Mouse (Mus musculus): Measurements from ENCODE around the gene Ggt7.
A peak's percentile ranks its signal among the peaks of the same experiment; 100 is the strongest.
"Not testable (repeated sequence)": the region's sequence is repeated elsewhere in the genome, so short reads cannot be mapped to it uniquely, and the experiment has no call there.

Gene Ggt7

DNA sequence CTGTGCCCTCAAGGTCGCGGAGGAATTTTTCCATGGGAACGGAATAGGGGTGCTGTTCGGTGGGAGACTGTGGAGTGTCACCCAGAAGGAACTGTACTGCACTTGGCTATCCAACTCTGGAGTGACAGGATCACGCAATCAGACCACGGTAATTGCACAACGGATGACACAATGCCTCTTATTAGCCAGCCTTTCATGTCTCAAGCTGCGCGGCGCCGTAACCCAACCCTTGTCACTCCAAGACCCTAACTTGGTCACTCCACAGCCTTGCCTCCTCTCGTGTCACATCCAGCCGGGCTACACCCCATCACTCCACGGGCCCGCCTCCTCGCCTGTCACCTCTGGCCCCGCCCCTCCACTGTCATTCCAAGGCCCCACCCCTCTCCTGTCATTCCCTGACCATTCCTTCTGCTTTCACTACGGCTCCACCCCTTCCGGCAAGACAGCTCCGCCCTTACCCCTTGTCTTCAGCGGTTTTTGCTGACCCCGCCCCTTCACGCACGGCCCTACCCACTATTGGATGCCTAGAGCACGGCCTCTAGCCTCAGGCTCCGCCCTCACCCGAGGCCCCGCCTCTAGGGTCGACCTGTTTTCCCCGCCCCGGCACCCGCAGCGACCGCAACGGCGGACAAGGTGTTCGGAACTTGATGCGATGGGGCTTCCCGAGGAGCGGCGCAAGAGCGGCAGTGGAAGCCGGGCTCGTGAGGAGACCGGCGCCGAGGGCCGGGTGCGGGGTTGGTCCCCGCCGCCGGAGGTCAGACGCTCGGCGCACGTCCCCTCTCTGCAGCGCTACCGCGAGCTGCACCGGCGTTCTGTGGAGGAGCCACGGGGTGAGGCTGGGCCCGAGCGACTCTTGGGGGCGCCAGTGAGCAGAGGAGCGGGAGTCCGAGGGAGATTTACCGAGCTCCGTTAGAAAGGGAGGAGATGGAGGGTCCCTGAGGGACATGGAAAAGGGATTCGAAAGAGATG is at the start of gene Ggt7, which contains the start of gene Acss2:
Ggt7 (minus strand) TSS at position 783 of the 969 bp plus-strand sequence.
Acss2 (plus strand) TSS at position 494 of the 969 bp plus-strand sequence.
- DNase-seq (ENCODE audit: low read depth, low spot score), result peak; percentile 91

DNA sequence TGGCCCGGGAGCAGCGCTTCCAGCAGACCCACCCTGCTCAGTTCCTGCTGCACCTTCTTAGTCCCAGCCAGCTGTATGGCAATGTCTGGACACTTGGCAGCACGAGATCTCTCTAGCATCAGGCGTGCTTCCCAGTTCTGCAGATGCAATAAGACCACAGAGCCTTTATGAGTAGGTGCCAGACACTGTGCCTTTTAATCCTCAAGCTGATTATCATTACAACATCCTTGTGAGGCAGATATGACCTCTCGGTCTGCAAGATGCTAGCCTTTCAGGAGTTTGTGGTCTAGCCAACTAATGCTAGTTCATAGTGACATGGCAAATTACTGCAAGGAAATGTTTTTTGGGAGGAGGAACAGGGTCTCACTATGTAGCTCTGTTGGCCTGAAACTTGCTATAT is 49.7 kb upstream of the Ggt7 start:
- DNase-seq (ENCODE audit: low read depth, low spot score), result no peak

DNA sequence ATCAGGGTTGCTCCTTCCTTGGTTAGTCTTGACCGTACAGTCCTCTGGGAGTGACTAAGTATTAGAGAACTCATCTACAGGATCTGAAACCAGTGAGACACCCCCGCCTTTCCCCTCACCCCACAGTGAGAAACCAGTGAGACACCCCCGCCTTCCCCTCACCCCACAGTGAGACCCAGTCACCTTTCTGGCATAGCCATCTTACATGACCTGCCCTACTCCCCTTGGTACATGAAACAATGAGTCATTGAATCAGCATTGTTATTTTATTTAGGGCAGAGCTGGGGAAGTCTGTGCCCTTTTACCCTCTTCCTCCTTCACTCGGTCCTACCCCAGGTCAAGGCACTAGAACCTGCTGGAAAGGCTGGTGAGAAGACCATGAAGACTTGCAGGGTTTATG is 44.9 kb upstream of the Ggt7 start:
- DNase-seq (ENCODE audit: low read depth, low spot score), result no peak

DNA sequence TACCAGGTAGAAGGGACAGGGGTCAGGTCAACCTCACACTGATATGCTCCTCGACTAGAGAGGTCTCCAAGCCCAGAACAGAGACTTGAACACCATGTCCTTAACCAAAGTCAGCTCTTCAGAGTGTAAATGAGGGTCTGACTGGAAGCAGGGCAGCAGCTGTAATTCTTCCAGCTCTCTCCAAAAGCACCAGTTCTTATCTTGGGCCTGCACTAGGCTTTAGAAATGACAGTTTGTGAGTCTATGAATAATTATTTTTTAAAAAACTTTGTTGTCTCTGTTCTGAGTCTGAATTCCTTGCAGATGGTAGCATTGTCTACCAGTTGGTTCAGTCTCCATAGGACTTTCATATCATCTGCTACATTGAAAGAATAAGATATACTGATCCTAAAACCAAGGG is 44.2 kb upstream of the Ggt7 start:
- no peak for DNase-seq (ENCODE audit: low read depth, low spot score)

DNA sequence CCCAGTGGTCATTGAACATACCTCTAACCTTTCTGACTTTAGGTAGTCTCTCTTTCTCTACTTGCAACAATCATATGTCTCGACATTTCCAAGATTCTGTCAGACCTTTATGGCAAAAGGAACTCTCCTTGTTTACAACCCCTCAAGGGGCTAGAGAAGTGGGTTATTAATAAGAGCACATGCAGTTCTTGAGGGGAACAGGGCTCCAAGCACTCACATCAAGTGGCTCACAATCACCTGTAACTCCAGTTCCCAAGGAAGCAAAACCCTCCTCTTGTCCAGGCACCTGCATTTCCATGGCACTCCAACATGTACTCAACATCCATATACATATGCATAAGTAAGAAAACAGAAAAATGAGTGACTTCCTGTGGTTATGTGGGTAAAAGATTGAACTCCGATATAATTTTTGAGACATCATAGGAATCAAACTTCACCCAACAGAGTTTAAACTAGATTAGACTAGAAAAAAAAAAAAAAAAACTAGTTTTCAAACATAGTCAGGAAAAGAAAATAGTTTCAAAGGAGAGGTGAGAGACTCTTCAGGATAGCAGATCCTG is 36.5 kb upstream of the Ggt7 start:
- DNase-seq (ENCODE audit: low read depth, low spot score), result no peak

DNA sequence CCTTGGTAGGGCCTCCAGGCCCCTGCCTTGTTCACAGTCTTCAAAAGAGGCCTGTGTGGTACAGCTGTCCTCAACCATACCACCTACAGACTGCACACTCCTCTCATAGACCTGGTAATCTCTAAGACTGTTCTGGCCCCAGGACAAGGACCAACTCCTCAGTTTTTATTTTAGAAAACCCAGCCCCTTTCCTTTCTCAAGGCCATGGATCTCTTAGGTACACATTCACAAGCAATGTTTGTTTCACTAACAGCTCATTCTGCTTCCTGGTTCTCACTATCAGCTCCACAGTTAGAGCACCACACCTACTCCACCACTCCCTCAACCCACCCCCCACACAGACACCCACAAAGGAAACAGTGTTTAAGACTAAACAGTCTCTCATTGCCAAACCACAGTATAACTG is 34.9 kb upstream of the Ggt7 start:
- no peak for DNase-seq (ENCODE audit: low read depth, low spot score)

DNA sequence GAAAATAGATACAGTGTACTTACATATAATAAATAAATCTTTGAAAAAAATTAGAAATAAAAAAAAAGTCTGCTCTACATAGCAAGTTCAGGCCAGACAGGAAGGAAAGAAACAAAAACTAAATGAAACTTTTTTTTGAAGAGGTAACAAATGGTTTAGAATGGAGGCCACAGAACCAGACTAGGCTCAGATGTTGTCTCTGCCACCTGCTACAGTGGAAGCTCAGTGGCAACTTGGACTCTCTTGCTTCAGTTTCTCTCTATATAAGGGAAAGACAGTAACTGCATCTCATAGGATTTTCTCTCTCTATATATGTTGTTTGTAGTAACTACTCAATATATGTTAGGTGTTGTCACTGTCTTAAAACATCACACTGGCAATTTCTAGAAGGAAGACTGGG is 34.3 kb upstream of the Ggt7 start:
- no peak for DNase-seq (ENCODE audit: low read depth, low spot score)

DNA sequence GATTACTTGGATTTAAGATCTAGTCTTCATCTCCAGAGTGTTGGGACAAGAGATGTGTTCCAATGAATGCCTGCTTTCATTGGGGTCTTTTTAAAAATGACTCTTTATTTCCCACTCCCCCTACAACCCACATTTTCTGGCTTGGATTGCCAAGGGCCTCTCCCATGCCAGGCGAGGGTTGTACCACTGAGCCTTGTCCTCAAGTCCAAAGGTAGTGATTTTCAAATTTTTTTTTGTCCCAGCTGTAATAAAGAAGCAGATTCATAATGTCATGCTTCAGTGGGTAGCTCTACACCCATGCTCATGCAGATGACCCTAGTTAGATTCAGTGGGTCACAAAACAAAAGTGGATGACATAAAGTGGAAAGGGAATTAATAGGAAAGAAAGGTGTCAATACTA is 28.9 kb upstream of the Ggt7 start:
- no peak for DNase-seq (ENCODE audit: low read depth, low spot score)

DNA sequence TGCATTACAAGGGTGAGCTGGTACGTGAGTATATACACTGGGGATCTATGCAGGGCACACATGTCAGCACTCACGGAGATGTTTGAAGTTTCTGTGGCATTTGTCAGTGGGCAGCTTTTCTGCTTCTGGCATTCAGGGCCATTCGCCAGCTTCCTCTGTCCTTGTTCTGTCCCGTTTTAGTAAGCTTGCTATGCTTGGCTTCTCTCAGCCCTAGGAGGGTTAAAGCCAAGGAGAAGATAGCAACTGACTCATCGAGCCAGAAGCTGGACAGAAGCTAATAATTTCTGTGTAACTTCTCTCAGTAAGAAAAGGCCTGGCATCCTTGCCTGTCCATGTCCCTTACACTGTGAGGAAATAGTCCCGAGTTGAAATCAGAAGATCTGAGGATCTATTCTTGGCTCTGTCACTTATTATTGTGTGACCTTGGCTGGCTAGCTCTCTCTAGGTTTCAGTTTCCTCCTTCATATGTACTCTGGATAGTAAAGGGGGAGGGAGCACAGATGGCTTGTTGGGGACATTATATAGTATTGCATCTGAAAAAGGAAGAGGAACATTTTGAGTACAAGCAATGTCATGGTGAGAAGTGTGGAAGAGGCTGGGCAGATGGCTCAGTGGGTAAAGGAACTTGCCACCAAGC is 22.9 kb upstream of the Ggt7 start:
- DNase-seq (ENCODE audit: low read depth, low spot score), result no peak

DNA sequence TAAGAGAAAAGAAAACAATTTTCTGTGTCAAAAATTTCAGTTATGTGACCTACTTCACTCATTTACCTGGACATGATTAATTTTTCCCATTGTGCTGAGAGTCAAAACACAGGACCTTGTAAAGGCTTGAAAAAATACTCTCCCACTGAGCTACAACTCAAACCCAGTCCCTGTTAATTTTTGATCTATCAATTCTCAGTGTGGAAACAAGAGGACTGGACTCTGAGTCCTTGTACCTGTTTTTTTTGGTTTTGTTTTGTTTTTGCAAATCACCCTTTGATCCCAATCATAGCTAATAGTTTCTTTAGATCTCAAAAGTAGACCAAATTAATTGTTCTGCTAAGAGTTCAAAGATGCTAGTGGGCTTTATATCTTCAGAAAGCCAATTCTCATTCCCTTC is 21.7 kb upstream of the Ggt7 start:
- DNase-seq (ENCODE audit: low read depth, low spot score), result no peak

DNA sequence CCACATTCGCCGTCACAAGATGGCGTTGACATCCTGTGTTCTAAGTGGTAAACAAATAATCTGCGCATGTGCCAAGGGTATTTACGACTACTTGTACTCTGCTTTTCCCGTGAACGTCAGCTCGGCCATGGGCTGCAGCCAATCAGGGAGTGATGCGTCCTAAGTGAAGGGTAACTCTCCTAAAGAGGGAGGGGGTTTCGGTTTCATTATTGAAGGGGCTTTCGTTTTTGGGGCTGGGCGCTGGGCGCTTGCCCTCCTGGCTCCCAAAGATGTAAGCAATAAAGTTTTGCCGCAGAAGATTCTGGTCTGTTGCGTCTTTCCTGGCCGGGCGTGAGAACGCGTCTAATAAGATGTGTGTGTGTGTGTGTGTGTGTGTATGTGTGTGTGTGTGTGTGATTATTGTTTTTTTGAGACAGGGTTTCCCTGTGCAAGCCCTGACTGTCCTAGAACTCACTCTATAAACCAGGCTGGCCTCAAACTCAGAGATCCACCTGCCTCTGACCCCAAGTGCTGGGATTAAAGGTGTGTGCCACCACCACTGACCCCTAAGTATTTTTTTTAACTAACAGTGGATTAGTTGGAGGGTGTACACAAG is 20.5 kb upstream of the Ggt7 start:
- not testable (repeated sequence) for DNase-seq (ENCODE audit: low read depth, low spot score)

DNA sequence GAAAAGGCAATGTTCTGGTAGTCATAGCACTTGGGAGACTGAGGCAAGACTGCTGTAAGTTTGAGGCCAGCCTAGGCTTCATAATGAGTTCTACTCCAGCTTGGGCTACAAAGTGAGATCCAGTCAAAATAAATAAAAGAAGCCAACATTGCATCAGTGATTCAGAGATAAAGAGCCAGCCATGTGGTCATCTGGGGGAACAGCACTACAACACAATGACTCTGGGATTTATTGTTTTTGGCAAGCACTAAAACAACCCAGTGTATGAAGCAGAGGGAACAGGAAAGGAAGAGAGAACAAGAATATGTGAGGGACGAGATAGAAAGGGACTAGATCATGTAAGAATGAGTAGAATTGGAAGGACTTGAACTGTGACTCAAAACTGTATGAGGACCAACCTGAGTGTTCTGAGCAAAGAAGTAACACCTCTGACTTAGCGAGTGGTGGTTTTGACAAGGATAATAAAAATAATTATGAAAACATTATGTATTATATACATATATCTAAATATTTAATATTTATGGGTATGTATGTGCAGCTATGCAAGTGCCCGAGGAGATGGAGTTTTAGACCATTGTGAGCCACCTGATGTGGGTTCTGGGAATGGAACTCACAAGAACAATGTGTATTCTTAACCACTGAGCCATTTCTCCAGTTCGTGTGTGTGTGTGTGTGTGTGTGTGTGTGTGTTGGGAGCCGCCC is 19.9 kb upstream of the Ggt7 start:
- no peak for DNase-seq (ENCODE audit: low read depth, low spot score)

DNA sequence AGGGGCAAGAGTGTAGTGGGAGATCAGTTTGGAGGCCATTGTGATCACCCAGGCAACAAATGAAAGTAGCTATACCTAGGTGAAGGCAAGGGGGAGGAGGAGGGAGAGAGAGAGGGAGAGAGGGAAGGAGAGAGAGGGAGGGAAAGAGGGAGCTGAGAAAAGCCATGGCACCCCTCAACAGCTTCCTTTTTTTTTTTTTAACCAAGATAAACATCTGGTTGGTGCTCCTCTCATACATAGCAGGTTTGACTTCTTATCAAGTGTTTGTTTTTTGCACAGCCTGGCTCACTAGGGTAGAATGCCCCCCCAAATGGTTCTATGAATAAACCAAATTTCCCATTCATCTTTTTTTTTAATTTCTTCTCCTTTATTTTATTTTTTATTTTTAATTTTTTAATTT is 18.3 kb upstream of the Ggt7 start:
- DNase-seq (ENCODE audit: low read depth, low spot score), result no peak

DNA sequence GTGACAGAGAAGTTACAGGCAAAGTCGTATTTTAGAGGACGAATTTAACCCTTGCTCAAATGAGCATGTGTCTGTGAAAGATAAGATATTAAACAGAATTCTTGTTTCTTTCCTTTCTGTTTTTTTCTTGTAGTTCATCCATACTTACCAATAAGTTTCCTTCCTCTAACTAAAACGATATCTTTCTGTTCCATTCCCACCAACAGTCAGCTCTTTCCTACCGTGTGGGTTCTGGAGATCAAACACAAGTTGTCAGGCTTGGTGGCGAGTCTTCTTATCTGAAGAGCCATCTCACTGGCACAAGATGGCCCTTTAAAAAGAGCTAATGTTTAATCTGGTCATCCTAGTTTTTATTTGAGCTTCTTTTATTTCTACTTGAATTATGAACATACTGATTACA is 9.3 kb upstream of the Ggt7 start:
- no peak for DNase-seq (ENCODE audit: low read depth, low spot score)

DNA sequence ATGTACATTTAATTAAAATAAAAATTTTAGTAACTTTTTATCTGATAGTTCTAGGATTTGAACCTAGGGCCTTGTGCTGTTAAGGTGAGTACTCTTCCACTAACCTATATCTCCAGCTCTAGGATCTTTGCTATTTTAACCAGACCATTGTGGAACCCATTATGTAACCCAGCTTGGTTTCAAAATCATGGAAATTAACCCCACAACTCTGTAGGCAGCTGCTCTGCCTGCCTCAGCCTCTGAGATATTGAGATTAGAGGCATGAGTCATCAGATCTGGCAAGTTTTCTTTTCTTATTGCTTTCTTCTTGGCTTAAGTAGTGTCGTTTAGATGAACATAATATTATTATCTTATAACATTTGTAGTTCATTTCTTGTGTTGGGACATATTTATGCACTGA is 6.3 kb upstream of the Ggt7 start:
- DNase-seq (ENCODE audit: low read depth, low spot score), result no peak

DNA sequence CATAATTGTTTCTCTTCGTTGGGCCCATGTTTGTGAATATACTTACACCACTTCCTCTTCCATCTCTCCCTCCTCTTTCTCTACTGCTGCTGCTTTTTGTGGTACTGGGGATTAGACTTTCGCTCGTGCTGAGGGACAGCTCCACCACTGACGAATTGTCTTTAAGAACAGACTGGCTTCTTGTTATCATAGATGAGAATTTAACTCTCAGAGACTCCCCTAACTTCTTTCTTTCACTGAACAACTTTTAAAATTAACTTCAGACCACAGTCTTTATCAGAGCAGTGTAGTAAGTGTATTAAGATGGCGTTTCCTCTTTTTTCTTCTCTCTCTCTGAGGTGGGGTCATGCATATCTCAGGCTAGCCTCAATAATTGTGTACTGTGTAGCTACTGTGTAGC is 5.7 kb upstream of the Ggt7 start:
- no peak for DNase-seq (ENCODE audit: low read depth, low spot score)

DNA sequence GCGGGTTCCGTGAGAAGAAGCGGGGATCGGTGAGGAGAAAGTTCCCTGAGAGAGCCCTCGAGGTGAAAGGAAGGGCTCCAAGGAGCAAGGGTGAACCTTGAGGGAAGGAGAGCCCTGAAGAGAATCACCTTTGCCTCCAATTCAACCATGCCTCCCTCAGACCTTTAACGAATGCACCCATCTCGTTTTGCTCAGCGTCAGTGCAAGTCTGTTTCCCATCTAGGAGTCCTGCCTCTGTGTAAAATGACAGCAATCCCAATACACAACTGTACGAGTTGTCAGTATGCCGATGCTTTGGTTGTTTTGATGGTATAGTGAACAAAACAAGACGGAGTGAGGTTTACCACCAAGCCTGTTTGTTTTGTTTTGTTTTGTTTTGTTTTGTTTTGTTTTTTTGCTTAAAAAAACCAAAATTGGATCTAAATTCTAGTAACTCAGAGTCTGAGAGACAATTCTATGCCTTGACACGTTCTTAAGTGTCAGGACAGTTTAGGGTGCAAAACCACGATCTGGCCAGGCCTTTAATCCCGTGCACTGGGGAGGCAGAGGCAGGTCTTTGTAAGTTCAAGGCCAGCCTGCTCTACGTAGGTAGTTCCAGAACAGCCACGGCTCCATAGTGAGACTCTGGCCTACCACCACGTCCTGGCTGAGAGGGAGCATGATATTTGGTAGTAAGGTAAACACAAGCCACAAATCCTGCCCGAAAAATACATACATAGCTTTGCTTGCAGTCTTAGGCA is 664 bp upstream of the Ggt7 start:
- no peak for DNase-seq (ENCODE audit: low read depth, low spot score)

DNA sequence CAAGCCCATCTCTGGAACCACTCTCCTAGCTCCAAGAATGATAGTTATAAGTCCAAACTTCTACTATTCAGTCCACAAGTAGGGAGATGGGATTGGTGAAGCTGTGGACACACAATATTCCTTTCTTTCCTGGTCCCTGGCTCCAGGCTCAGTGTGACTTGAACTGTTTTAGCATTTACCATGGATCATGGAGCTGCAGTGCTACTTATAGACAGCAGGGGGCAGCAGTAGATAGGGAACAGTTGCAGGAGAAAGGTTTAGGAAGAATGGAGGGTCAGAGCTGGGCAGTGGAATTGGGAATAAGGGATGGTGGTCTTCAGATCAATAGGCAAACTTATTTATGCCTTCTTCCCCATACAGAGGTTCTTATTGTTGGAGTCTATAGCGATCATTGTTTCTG is 2.1 kb downstream of the Ggt7 start:
- no peak for DNase-seq (ENCODE audit: low read depth, low spot score)

DNA sequence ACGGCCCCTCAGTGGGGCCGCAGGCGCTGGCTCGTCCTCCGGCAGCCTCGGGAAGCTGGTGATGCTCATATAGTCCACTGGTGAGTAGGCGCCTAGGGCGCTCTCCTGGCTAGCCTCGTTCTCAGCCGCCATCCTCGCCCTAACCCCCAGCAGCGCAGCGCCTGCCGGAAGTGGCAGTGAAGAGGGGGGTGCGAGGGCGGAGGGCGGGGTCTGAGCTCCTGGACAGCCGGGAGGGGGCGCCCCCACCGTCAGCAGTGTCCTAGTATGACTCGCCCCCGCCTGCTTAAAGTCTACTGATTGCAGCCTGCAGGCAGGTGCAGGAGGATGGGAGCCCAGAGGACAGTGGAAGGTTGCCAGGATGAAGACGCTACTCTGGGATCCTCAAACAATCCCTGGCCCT is 3.4 kb downstream of the Ggt7 start:
- no peak for DNase-seq (ENCODE audit: low read depth, low spot score)

DNA sequence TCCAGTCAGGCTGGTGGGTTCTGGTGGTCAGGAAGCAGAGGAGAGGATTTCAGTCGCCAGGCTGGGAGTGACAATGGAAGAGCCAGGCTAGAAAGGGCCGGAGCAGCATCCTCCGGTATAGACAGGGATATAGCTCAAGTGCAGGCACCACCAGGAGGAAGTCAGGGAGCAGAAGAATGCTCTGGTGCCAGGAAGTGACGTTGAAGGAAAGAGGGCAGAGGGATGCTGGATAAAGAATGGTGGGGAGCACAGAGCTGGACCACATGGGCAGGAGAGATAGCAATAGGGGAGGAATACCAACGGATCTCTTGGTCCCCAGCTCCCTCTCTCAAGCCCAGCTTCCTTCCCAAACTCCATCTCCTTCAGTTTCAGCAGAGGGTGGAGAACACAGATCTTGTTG is 4.5 kb downstream of the Ggt7 start:
- DNase-seq (ENCODE audit: low read depth, low spot score), result no peak

DNA sequence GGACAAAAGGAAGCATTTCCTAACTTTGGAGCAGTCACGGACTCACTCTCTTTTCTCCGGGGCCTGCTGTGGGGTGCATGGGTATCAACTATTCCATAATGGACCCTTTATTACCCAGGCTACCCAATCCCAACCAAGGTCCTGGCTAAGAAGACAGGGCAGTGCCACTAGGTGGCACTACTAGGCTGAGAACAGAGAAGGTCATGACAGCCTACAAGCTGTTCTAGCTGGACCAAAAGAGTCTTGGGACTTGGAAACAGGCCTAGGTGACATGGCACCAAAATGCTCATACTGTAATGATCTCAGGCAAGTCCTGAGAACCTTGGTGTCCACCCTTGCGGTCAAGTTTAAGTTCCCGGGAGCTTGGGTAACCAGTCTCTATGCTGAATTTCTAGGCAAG is 5.6 kb downstream of the Ggt7 start:
- no peak for DNase-seq (ENCODE audit: low read depth, low spot score)
